Mouse (Mus musculus) erythroblast, embryonic 14.5 days (primary cell): Measurements from ENCODE around the gene Ciz1. TPM values are rescaled to one million over a fixed set of nuclear protein-coding genes. Genes with fewer than 3 reads are reported as not detected.
A peak's percentile ranks its signal among the peaks of the same experiment; 100 is the strongest.
"Not testable (repeated sequence)": the region's sequence is repeated elsewhere in the genome, so short reads cannot be mapped to it uniquely, and the experiment has no call there.

Experiments used
- H3K27me3 ChIP-seq: 2 replicates; pipeline ENCODE4 v1.6.1; 2012; ENCODE audit warnings: inconsistent platforms; ENCODE audit not compliant: control insufficient read depth
- H3K36me3 ChIP-seq: 2 replicates; pipeline ENCODE4 v1.6.1; 2012; ENCODE audit warnings: mild to moderate bottlenecking, inconsistent platforms; ENCODE audit not compliant: control insufficient read depth
- H3K4me1 ChIP-seq: 2 replicates; pipeline ENCODE4 v1.6.1; 2012; ENCODE audit warnings: inconsistent platforms; ENCODE audit not compliant: control insufficient read depth
- H3K4me3 ChIP-seq: replicated peaks from 2 replicates; pipeline ENCODE3; 2012; ENCODE audit warnings: moderate library complexity, mild to moderate bottlenecking, inconsistent platforms
- H3K9me3 ChIP-seq: 2 replicates; pipeline ENCODE4 v1.6.1; 2012; ENCODE audit warnings: low read length, inconsistent platforms, mixed read lengths; ENCODE audit not compliant: control insufficient read depth
- GATA1 ChIP-seq: IDR thresholded peaks from 2 replicates; pipeline ENCODE4 v1.6.1; 2012; ENCODE audit warnings: low read length, inconsistent platforms, mixed read lengths
- TAL1 ChIP-seq: IDR thresholded peaks from 3 replicates; pipeline ENCODE4 v1.6.1; 2012; ENCODE audit warnings: low read length, inconsistent platforms, mixed read lengths
- polyA plus RNA-seq: library from polyadenylated mRNA; stranded (reverse); fragments of >175 nt; gene quantifications from 2 replicates; pipeline ENCODE4 v1.2.3, GENCODE M21; 2012

The Ciz1 gene
- polyA plus RNA-seq, 1 experiment = 20.0 TPM

DNA sequence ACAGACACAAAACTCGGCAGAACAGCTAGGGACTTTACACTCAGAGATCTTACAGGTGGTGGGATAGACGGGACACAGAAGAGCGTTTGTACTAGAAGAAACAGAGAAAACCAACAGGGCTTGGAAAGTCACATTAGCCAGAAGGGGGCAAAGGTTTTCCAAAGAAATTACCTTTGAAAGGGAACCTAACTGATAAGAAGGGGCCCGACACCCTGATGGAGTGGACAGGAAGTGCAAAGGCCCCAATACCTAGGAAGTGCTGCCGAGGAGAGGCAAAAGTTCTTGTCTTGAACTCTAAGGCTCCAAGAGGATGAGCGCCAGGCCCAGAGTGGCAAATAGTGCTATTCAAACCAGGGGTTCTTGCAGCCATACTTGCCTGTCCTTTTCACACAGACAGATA is 1.7 kb downstream of the Ciz1 start:
- Histone ChIP-seq H3K4me3 (no peak overlapping the region), H3K4me1 (peaks cover 15% of the 10 kb centered on the region), H3K36me3 (no peaks in the 10 kb centered on the region), H3K27me3 (peaks cover 50% of the 10 kb centered on the region), H3K9me3 (no peaks in the 10 kb centered on the region)
- no peak for TF ChIP-seq GATA1
- TF ChIP-seq TAL1 = no peak

DNA sequence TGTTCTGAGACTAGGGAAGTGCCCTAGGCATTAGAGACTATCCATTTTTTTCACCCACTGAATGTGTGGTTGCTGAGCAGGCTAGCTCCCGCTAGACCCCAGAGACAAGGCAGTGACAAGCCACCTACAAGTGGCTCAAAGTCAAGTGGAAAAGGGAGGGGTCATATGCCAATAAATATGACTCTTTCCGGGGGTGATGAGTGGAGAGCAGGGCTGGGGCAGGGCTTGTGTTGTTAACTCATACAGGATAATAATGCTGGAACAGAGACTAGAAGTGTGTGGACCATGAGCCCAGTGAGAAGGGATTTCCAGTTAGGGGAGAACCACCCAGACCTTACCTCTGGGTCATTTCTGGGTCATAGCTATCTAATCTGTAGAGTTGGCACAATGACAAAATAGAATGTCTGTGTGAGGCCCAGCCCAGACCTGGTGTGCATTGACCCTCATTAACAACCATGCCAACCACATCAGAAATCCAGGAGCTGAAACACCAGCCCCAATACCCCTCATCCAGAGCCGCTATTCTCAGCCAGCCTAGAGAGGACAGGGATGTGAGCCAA is 2.3 kb downstream of the Ciz1 start:
- no peaks in the 10 kb centered on the region for H3K36me3 ChIP-seq
- H3K4me1 ChIP-seq = peaks cover 15% of the 10 kb centered on the region
- TF ChIP-seq GATA1 (no peak), TAL1 (no peak)
- H3K27me3 ChIP-seq = peaks cover 44% of the 10 kb centered on the region
- no peak overlapping the region for H3K4me3 ChIP-seq
- no peaks in the 10 kb centered on the region for H3K9me3 ChIP-seq

- H3K36me3 ChIP-seq = no peaks in the 10 kb centered on the region
- H3K27me3 ChIP-seq = peaks cover 31% of the 10 kb centered on the region
- H3K9me3 ChIP-seq = no peaks in the 10 kb centered on the region
- peaks cover 20% of the 10 kb centered on the region for H3K4me1 ChIP-seq
- H3K4me3 ChIP-seq = no peak overlapping the region
- no peak for TF ChIP-seq GATA1
- no peak for TF ChIP-seq TAL1
Observed at GRCm38 (mm10) chr2:32356216-32356615, 4.1 kb downstream of the Ciz1 start.

GRCm38 (mm10) chr2:32357710-32358109 is 5.6 kb downstream of the Ciz1 start:
- no peaks in the 10 kb centered on the region for H3K9me3 ChIP-seq
- H3K4me3 ChIP-seq = no peak overlapping the region
- H3K4me1 ChIP-seq = peaks cover 30% of the 10 kb centered on the region
- no peaks in the 10 kb centered on the region for H3K36me3 ChIP-seq
- TF ChIP-seq TAL1 = no peak
- TF ChIP-seq GATA1 = no peak
- peaks cover 24% of the 10 kb centered on the region for H3K27me3 ChIP-seq

- H3K36me3 ChIP-seq = no peaks in the 10 kb centered on the region
- H3K4me1 ChIP-seq = peaks cover 29% of the 10 kb centered on the region
- no peak overlapping the region for H3K4me3 ChIP-seq
- no peaks in the 10 kb centered on the region for H3K9me3 ChIP-seq
- peaks cover 17% of the 10 kb centered on the region for H3K27me3 ChIP-seq
- TF ChIP-seq GATA1 = no peak
- TF ChIP-seq TAL1 = no peak
Observed at GRCm38 (mm10) chr2:32358381-32358780, 6.3 kb downstream of the Ciz1 start.

DNA sequence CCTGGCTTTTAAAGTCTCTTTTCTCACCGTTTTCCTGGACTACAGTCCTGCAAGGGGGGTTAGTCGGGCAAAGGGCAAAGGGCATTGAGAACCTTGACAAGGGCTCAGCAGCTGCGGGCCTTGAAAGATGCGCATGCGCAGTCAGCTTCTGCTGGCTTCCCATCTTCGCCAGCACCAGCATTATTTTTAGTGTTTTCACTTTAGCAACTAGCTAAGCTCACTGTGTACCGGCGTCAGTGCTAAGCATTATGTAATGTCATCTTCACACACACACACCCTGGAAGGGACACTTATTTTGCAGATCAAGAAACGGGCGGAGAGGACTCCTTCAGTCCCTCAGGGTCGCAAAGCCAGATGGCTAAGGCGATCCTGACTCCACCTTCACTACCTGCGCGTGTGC is 8.6 kb downstream of the Ciz1 start:
- H3K4me3 ChIP-seq = peak overlapping the region; percentile 81
- H3K9me3 ChIP-seq = no peaks in the 10 kb centered on the region
- peaks cover 15% of the 10 kb centered on the region for H3K36me3 ChIP-seq
- H3K27me3 ChIP-seq = peaks cover 16% of the 10 kb centered on the region
- H3K4me1 ChIP-seq = peaks cover 37% of the 10 kb centered on the region
- TF ChIP-seq GATA1 (no peak), TAL1 (no peak)

DNA sequence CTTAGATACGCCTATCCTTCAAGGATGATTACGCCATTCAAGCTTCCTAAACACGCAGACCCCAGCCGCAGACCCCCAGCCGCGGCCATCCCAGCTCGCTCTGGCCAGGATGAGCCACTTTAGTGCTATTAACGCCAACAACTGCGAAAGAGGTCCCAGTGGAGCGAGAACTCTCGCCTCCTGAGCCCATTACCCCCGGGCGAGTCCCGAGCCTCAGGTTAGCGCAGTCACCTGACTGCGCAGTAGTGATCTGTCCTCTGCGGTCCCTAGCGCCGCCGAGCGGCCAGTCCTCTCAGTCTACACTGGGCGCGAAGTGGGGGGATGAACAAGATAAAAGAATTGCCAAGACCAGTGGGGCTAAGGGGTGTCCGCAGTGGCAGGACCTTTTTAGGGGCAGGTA is 9.3 kb downstream of the Ciz1 start:
- Histone ChIP-seq H3K4me1 (peaks cover 37% of the 10 kb centered on the region), H3K36me3 (peaks cover 22% of the 10 kb centered on the region), H3K9me3 (no peaks in the 10 kb centered on the region), H3K4me3 (peak overlapping the region; percentile 81), H3K27me3 (peaks cover 16% of the 10 kb centered on the region)
- TF ChIP-seq TAL1 = no peak
- no peak for TF ChIP-seq GATA1

DNA sequence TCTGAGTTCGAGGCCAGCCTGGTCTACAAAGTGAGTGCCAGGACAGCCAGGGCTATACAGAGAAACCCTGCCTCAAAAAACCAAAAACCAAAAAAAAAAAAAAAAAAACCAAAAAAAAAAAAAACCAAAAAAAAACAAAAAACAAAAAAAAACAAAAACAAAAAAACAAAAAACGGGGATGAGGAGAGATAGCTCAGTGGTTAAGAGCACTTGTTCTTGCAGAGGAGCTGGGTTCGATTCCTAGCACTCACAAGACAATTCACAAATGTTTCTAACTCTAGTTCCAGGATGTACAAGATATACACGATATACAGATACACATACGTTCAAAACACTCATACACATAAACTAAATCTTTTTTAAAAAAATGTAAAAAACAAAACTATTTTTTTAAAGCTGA is 10.1 kb downstream of the Ciz1 start:
- H3K27me3 ChIP-seq = peaks cover 16% of the 10 kb centered on the region
- H3K9me3 ChIP-seq = not testable (repeated sequence)
- peaks cover 30% of the 10 kb centered on the region for H3K36me3 ChIP-seq
- H3K4me3 ChIP-seq = peak overlapping the region; percentile 78
- peaks cover 37% of the 10 kb centered on the region for H3K4me1 ChIP-seq

GRCm38 (mm10) chr2:32362817-32363340 is 10.8 kb downstream of the Ciz1 start:
- Histone ChIP-seq H3K27me3 (peaks cover 12% of the 10 kb centered on the region), H3K9me3 (no peaks in the 10 kb centered on the region)

More at GRCm38 (mm10) chr2:32362817-32363340, 10.8 kb downstream of the Ciz1 start:
- Histone ChIP-seq H3K4me1 (peaks cover 37% of the 10 kb centered on the region), H3K36me3 (peaks cover 36% of the 10 kb centered on the region), H3K4me3 (peak overlapping the region; percentile 78)
- TF ChIP-seq GATA1 = no peak
- TF ChIP-seq TAL1 = no peak
